Mouse (Mus musculus) spleen, postnatal 10 days (tissue): ENCODE measurements around the gene Galnt10.

Source experiments
- DNase-seq, 2 experiments: peaks; one replicate each; pipeline ENCODE4 v3.0.0; 2021 to 2022; ENCODE audit warnings: low spot score in 2 of 2

The Galnt10 gene

DNA sequence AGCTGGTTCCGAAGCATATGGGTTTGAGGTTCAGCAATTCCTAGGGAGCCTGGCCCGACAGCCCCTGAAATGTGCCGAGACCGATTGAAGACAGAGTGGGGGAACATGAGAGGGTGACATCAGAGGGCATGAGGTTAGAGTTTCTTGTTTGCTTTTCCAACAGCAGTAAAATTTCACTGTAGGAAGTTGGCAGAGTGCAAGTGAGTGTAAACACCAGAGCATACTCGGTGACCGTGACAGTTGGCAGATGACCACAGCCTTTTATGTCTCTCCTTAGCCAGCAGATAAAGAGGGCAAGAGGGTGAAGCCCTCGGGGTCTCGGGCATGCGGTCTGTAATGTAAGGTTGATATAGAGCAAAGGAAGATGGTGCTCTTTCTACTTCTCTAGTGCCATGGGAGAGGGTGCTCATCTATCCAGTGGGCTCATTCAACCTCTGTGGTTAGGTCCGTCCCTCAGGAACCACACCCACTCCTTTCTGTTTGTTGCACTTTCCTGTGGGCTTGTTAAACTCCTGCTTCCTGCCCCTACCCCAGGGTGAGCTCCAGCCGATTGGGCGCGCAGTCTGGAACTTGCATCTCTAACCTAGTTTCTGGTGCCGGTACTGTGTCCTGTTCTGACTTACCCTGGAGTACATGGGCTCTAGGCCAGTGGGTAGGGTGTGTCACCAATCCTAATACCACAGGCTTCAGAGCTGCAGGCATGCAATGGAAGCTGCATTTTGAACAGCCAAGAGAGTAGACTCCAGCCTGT is 43.1 kb downstream of the Galnt10 start:
- DNase-seq = no peak

DNA sequence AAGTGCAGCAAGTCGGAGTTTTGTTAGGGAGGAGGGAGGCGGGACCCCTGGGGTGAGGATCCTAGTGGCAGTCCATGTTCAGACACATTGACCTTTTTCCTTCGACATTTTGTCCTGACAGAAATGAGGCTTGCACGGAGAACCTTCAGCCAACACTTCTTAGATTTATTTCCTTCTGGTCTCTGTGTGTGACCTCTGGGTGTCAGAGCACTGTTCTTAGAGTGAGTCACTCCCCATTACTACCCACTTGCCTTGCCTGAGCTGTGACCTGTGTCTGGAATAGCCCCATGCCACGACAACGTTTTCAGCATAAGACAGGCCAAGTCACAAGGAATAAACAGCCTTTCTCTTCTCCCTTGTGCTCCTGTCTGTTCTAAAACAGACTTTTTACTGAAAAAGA is 44.6 kb downstream of the Galnt10 start:
- DNase-seq = no peak

DNA sequence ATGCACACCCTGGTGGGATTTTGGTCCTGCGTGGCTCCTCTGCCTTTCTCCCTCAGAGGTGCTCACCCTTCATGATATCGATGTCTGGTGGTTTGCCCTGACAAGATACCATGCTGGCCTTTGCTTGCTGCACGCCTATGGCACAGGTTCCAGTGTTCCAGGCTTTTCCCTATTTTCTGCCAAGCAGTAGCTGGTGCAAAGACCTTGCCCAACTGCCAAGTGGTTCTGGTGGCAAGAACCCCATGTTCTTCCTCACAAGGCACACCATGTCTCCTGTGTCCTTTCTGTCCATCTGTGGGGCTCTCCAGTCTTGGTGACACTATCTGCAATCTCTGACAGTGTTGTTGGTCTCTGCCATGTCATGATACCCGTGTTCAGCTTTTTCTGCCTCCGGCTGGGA is 45.6 kb downstream of the Galnt10 start:
- DNase-seq = no peak

DNA sequence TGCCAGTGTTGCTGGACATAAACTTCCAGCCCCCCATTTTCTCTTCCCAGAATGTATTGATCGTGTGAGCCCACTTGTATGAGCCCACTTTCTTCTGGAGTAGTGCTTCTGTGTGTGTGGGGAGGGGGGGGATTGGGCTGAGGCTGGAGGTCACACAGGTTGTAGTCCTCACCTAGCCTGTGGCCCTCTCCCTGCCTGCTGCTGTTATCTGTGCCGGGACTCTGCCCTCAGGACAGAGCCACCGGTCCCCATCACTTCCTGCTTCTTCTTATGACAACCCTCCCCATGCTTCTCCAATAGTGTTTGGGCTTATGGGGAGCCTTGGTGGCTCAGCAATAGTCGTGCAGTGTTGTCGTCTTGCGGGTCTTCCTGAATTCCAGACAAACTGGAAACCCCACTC is 46.7 kb downstream of the Galnt10 start:
- DNase-seq = no peak

DNA sequence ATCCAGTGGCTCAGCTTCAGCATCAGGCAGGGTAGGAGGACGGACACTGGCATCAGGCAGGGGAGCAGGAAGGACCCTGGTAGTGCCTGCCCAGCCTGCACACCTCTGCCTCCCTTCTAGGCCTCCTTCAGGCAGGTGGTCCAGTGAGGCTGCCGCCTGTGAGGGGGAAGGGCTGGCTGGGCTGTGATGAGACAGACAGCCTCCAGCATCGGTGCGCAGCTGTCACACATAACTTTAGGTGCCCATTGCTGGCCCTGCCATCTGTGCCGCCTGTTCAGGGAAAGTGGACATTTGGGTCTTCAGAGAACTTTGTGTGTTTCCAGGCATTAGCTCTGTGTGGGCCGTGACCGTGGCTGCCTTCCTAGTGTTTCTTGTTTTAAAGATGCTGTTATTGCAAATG is 47.5 kb downstream of the Galnt10 start:
- no peak for DNase-seq

DNA sequence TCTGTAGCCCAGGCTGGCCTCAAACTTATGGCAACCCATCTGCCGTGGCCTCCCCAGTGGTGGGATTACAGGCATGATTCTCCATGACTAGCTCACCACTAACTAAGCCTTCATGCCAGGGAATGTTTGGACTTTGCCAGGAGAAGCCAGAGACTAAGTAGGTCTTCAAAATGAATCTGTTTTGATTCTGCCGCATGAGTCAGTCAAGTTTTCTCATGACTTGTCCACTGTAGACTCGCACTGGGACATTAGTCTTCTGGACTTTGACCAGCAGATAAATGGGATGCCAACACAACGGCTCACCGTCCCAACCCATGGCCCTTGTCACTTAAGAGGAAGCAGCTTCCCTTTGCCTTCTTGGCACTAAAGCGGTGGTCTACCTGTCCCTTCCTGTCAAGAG is 49.2 kb downstream of the Galnt10 start:
- no peak for DNase-seq

DNA sequence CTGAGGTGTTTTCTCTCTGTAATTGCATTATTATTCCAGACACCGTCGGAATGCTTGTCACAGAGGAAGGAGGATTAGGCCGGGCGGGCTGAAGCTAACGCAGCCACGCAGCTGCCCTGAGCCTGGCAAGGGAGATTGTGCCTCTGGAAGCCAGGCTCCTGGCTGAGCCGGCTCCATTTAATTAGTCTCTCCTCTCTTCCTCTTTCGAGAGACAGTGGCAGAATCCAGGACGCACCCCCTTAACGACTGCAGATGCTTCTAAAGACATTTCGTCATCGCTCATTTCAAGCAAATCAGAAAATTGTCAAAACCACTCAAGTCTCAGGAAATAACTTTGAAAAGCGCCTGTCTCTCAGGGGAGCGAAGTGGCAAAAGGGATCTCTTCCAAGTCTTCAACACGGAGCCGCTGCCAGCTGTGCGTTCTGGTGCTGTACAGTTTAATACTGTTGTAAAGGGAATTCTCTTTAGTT is 51.0 kb downstream of the Galnt10 start:
- DNase-seq = no peak

DNA sequence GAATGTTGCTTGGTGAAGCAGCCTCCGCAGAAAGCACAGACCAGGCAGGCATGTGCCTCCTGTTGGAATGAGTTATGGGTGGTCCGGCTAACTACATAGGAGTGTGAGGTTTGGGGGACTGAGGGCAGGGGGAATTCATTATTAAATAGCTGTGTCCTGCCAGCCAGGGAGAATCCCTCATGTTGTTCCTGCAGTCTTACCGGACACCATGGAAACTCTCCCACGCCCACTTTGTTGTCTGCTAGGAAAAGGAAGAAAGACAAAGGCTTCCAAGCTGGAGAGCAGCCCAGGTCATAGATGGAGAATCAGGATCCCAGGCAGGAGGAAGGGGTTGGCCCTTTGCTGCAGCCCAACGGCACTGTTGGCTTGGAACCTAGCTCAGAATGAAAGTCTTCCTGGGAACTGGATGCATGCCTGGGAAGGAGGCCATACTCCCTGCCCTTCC is 51.6 kb downstream of the Galnt10 start:
- DNase-seq = no peak

DNA sequence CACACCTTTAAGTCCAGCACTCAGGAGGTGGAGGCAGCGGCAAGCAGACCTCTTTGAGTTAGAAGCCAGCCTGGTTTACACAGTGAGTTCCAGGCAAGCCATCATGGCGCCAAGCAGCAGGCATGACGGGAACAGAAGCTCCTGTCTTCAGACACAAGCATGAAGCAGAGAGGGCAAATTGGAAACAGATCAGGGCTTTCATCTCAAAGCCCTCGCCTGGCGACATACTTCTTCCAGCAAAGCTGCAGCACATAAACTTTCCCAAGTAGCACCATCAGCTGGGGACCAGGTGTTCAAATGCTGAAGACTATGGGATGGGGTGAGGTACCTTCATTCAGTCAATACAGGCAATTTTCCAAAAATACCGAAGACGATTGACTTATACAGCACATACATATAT is 54.9 kb downstream of the Galnt10 start:
- no peak for DNase-seq

DNA sequence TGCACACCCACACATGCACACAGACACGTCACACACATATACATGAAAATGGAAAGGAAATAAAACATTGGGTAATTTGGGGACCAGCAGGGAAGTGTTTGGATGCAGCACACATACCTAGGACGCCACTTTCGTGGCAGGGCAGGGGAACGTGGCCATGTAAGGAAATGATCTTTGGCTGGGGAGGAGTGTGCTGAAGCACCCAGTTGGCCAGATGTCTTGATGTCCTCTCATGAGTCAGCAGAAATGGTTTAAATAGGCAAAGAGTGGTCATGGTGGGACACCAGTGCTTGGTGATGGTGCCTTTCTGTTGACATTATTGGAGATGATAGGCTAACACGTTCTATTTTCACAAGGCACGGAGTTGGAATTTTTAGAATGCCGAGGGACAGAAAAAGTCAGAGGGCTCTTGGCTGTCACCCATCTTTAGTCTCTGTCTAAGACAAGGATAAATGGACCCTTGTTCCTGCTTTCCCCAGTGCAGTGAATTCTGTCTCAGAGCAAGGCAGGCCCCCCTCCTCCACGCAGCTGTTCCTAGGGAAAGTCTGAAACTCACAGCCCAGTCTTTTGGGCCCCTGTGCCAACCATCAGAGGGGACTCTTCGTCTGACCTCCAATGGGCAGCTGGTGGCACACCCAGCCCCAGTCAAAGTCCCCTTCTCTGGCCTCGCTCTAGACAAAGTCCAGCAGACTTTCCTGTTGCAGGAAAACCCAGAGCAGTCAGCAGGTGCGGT is 56.1 kb downstream of the Galnt10 start:
- no peak for DNase-seq

DNA sequence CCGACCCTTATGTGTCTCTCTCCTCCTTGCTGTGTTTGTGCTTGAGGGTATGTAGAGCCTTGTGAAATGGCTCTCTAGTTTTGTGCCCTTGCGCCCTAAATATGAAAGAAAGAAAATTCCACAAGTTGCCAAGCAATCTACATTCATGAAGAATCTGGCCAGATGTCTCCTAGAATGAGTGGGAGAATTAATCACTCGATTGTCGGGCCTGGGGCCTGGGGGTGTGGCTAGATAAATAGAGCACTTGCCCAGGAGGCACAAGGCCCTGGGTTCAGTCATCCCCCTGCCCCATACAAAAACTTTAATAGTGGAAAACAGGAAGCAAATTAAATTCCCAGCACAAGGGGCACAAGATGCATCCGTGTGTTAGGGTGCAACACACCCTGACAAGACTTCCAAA is 56.7 kb downstream of the Galnt10 start:
- no peak for DNase-seq

DNA sequence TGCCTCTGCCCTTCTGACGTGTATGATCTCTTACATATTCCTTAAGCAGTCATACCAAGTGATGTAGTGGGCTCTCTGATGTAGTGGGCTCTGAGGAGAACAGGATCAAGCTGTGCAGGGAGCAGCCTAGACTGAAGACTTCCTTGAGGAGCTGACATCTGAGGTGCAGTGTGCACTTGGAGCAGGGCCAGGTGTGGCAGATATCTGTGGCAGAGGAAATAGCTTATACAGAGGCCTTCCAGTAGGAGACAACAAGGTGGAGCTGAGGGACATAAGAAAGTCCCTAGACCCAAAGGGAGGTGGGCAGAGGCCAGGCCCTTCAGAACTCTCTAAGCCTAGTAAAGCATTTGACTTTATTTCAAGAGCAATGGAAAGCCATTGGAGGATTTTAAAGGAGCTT is 61.4 kb downstream of the Galnt10 start:
- DNase-seq = no peak

DNA sequence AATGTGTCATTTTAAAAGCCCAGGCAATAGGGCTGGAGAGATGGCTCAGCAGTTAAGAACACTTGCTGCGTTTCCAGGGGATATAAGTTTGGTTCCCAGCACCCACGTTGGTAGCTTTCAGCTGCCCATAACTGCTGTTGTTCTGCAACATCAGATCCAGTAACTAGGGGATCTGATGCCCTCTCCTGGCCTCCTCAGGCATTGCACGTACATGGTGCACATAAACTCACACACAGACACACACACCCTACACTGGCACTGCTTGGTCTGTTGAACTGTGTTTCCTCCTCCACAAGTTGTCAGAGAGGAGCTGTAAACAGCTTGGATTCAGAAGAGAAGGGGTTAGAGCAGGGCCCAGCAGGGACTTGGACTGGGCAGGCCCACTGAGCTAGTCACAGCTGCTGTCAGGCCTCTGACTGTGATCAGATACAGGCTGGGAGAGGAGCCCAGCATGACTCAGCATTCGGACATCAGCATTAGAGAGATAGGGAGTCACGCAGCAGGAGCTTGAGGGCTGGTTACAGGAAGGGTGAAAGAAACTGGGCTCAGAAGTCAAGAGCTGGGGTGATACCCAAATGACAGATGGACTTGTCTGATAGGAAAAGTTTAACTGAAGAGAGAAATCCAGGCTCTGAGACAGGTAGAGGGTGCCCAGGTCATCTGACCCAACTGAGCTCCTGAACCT is 62.0 kb downstream of the Galnt10 start:
- peak in 1 of 2 experiments; percentile 44 for DNase-seq

DNA sequence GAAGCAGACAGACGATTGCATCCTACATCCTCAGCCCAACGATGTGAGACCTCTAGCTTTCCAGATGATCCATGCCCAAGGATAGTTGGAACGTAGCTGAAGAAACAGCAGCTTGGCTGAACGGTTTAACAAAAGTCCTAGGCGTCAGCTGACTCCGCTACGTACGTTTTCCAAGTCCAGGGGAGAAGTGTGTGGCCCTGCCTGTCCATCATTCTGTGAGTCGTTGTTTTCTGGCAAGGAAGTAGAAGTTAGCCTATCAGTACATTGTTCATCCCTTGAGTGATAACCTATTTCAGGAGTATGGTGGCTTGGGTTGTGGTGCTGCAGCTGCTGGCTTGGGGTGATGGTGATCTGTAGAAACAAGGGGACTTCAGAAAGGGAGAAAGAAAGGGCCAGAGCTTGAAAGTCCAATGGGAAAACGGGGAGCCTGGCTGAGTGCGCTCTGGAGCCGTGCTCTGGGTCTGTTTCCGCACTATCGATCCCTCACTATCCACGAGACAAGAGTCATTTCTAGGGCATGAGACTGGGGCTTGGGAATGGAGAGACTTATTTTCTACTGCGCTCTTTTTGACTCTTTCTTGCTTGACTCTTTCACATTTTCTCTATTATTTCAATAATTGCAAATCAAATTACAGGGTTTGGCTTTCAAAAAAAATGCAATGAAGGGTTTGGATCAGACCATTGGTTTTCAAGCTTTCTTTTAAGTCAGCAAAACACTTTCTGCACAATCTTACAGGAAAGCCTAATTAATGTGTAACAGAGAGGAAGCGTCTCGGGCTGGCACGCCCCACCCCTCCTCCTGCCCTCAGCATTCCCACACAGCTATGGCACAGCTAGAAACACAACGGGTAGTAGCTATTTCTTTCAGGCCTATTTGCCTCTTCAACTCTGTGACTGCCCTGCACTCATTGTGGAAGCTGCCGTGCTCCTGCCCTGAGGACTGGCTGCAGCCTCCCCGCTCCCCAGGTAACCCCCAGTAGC is 63.2 kb downstream of the Galnt10 start:
- DNase-seq = no peak

DNA sequence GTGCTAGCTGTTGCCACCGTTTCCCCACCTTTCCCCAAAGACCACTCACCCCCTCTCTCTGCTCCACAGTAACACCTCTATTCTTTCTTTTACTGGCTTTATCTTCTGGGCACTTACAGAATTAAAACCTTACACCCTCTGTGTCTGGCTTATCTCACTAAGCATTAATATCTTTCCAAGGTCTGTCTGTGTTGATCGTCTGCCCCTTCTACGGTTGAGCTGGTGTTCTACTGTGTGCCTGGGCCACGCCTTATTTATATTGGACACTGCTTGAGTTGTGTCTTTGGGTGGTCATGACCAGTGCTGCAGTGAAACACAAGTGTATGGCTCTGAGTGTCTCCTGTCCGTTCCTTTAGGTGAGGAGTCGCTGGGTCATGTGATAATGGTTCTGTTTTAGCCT is 68.7 kb downstream of the Galnt10 start:
- DNase-seq = no peak

DNA sequence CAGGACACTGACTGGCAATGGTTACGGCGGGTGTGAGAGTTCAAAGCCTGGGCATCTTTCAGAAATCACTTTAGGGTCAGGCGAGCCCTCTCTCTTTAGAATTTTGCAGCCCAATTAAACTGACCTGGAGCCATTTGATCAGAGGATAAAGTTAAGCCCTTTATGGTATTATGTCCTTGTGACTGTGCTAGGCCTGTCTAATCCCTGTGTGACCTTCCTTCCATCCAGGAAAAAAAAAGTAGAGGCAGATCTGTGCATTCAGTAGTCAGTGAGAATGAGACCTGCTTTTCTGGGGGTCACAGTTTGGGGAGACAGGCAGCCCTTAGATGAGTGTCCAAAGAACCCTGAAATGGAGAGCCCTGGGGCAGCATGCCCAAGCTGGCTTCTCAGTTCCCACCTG is 71.5 kb downstream of the Galnt10 start:
- no peak for DNase-seq

DNA sequence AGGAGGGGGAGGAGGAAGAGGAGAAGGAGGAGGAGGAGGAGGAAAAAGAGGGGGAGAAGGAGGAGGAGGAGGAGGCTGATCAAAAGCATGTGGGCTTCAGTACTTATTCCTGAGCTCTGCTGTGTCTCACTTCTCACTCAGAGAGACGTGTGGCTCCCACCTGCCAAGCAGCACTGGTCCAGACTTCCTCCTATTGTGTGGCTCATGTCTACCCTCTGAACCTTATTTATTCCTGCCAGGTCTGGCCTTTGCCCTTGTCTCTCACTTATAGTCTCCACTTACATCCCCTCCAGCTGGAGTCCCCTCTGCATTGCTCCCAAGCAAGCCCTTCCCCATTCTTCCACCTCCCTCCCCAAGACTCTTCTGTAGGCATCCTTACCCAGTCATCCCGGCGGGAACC is 72.2 kb downstream of the Galnt10 start:
- DNase-seq = no peak

DNA sequence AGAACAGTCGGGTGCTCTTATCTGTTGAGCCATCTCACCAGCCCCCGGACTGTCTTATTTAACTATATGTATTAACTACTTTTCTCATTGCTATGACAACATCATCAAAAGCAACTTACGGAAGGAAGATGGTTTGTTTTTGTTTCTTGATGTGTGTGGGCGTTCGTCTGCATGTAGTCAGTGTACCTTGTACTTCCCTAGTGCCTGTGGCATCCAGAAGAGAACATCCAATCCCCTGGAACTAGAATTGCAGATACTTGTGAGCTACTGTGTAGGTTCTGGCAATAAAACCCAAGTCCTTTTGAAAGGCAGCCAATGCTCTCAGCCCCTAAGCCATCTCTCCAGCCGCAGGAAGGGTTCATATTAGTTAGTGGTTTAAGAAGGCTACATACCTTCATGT is 72.8 kb downstream of the Galnt10 start:
- DNase-seq = no peak

DNA sequence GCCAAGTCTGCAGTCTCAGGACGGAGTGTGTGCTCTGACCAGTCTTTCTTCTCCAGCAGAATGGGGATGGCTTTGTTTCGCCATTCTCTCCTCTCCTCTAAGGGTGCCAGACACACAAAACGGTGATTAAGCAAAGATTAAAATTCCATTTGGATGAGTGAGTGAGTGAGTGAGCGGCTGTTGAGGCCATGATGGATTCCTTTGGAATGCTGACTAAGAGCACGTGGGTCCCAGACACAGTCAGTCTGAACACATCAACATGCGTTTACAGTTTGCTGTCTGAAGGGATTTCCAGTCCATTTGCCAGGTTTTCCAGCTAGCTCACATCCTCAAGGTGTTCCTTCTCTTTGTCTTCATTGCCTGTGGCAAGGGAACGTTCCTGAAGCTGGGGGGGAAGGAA is 74.4 kb downstream of the Galnt10 start:
- no peak for DNase-seq

DNA sequence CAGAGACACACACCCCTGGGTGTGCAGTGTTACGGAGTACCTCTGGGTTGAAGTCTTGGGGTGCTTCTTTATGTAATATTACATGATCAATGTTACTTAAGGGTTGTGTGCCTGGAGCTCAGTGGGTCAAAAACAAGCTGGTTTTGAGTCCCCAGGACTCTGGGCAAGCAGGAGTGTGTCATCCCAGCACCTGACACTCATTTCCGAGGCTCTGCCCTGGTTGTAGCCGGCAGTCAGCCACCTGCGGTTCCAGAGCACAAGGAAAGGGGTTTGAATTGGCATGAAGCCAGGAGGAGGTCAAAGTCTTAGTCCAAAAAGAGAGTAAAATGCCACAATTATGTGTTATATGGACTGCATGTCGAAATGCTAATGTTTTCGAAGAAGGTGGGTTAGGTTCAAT is 74.8 kb downstream of the Galnt10 start:
- no peak for DNase-seq

DNA sequence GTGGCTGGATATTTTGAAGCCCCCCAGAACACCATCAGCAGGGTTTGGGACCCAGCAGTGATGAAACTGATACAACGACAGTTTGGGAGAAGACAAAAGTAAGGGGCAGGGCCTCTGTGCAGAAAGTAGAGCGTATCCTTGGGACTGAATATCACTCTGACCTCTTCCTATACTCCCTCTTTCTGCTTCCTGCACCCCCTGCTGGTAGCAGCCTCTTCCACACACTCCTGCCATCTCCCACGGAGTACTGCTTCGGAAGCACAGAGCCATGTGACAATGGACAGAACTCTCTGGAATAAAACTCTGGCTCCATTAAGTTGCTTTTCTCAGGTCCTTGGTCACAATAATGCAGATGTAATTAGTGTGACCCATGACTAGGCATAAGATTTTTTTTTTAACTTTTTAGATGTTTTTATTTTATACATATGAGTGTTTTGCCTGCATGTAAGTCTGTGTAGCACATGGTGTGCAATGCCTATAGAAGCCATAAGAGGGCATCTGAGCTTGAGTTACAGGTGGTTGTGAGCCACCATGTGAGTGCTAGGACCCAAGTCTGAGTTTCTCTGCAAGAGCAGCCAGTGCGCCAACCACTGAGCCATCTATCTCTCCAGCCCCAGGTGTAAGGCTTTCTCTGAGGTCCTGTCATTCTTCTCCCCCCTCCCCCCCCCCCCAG is 79.7 kb downstream of the Galnt10 start:
- DNase-seq = peak in 1 of 2 experiments; percentile 29
